Mouse (Mus musculus) neural tube, embryonic 11.5 days (tissue): ENCODE results near the gene Gbx2. TPM values are rescaled to one million over a fixed set of nuclear protein-coding genes. Genes with fewer than 3 reads are reported as not detected.

Experiments
- ATAC-seq: fragments of 200-750 bp; cut with Nextera tagmentation; 2 replicates; pipeline ENCODE4 v1.8.0; 2017; ENCODE audit warnings: moderate number of reproducible peaks, mild to moderate bottlenecking, moderate TSS enrichment, moderate library complexity; ENCODE audit not compliant: insufficient read depth, low FRiP score, low TSS enrichment
- DNase-seq: peaks from one replicate; pipeline ENCODE4 v3.0.0-alpha.2; 2015; ENCODE audit warnings: low spot score
- H3K27ac ChIP-seq: fragments of 300-500 bp; sonication (generic); 2 replicates; pipeline ENCODE4 v1.5.1; 2014; ENCODE audit warnings: low read depth, mild to moderate bottlenecking, low read length
- H3K27me3 ChIP-seq: fragments of 300-500 bp; sonication (generic); 2 replicates; pipeline ENCODE4 v1.6.1; 2014; ENCODE audit warnings: mild to moderate bottlenecking, low read length, mixed read lengths; ENCODE audit not compliant: control insufficient read depth, insufficient read depth
- H3K36me3 ChIP-seq: fragments of 300-500 bp; sonication (generic); 2 replicates; pipeline ENCODE4 v1.6.1; 2014; ENCODE audit warnings: mild to moderate bottlenecking, low read length, moderate library complexity, mixed read lengths; ENCODE audit not compliant: control insufficient read depth, insufficient read depth
- H3K4me1 ChIP-seq: fragments of 300-500 bp; sonication (generic); 2 replicates; pipeline ENCODE4 v1.6.1; 2014; ENCODE audit warnings: low read length, mixed read lengths; ENCODE audit not compliant: control insufficient read depth, insufficient read depth
- H3K4me2 ChIP-seq: fragments of 300-500 bp; sonication (generic); 2 replicates; pipeline ENCODE4 v1.6.1; 2014; ENCODE audit warnings: low read depth, mild to moderate bottlenecking, moderate library complexity
- H3K4me3 ChIP-seq: fragments of 300-500 bp; sonication (generic); 2 replicates; pipeline ENCODE4 v1.5.1; 2014; ENCODE audit warnings: low read depth, low read length
- H3K9ac ChIP-seq: fragments of 300-500 bp; sonication (generic); 2 replicates; pipeline ENCODE4 v1.6.1; 2014; ENCODE audit warnings: mild to moderate bottlenecking, low read length
- H3K9me3 ChIP-seq: fragments of 300-500 bp; sonication (generic); 2 replicates; pipeline ENCODE4 v1.6.1; 2016; ENCODE audit warnings: low read length; ENCODE audit not compliant: control insufficient read depth
- WGBS: fragments of 180-500 bp; shearing (Covaris S2); extraction: QIAGEN DNeasy Blood & Tissue Kit; methylation state at CpG from one replicate; pipeline ENCODE4 v1.1.7; 2014; 5-methylcytosine and 5-hydroxymethylcytosine counted together
- polyA plus RNA-seq: library from polyadenylated mRNA; unstranded; fragments of >200 nt; fragmentation: Nextera tagmentation; extraction: Ambion mirVana; gene quantifications from 2 replicates; pipeline ENCODE4 v1.2.1, GENCODE M21; 2014

The Gbx2 gene
- polyA plus RNA-seq, 1 experiment from 2014 or later = 45.8 TPM

GRCm38 (mm10) chr1:89932616-89933015, 1.6 kb upstream of the Gbx2 start:
- peak overlapping the region; percentile 69; the same call in 1 of the 2 replicates for H3K4me3 ChIP-seq
- H3K9ac ChIP-seq = peak overlapping the region; percentile 31; the same call in 1 of the 2 replicates
- peak overlapping the region; percentile 83 for H3K4me2 ChIP-seq
- peaks cover 35% of the 10 kb centered on the region for H3K4me1 ChIP-seq
- H3K27me3 ChIP-seq = peaks cover 63% of the 10 kb centered on the region
- 1% methylated on average over 16 of the region's 16 CpGs for WGBS
- DNase-seq (peak; percentile 80), ATAC-seq (peak; percentile 18; the same call in 1 of the 2 replicates)
- no peaks in the 10 kb centered on the region for H3K9me3 ChIP-seq
- peaks cover 2% of the 10 kb centered on the region; the same call in 1 of the 2 replicates for H3K36me3 ChIP-seq
- H3K27ac ChIP-seq = peak overlapping the region; percentile 21; the same call in 1 of the 2 replicates

GRCm38 (mm10) chr1:89932021-89932423, 1.0 kb upstream of the Gbx2 start:
- Histone ChIP-seq H3K27ac (peak overlapping the region; percentile 21; the same call in 1 of the 2 replicates), H3K9me3 (no peaks in the 10 kb centered on the region), H3K4me3 (peak overlapping the region; percentile 69), H3K4me2 (peak overlapping the region; percentile 83), H3K36me3 (peaks cover 2% of the 10 kb centered on the region; the same call in 1 of the 2 replicates), H3K4me1 (peaks cover 40% of the 10 kb centered on the region), H3K27me3 (peaks cover 63% of the 10 kb centered on the region), H3K9ac (peak overlapping the region; percentile 56)
- DNase-seq = peak; percentile 50
- WGBS = 1% methylated on average over 19 of the region's 19 CpGs
- no peak for ATAC-seq

- peaks cover 2% of the 10 kb centered on the region; the same call in 1 of the 2 replicates for H3K36me3 ChIP-seq
- peaks cover 54% of the 10 kb centered on the region for H3K27me3 ChIP-seq
- WGBS = 0% methylated on average over 38 of the region's 45 CpGs
- H3K4me2 ChIP-seq = peak overlapping the region; percentile 83
- H3K9ac ChIP-seq = peak overlapping the region; percentile 52
- ATAC-seq (no peak), DNase-seq (no peak)
- H3K4me3 ChIP-seq = peak overlapping the region; percentile 69
- H3K27ac ChIP-seq = peak overlapping the region; percentile 80
- H3K4me1 ChIP-seq = peaks cover 49% of the 10 kb centered on the region
- H3K9me3 ChIP-seq = no peaks in the 10 kb centered on the region
Observed at GRCm38 (mm10) chr1:89930551-89930950, 428 bp downstream of the Gbx2 start.

GRCm38 (mm10) chr1:89929721-89930505, 1.1 kb downstream of the Gbx2 start:
- Histone ChIP-seq H3K9ac (peak overlapping the region; percentile 52), H3K27me3 (peaks cover 49% of the 10 kb centered on the region), H3K9me3 (no peaks in the 10 kb centered on the region), H3K36me3 (peaks cover 2% of the 10 kb centered on the region; the same call in 1 of the 2 replicates), H3K27ac (peak overlapping the region; percentile 80), H3K4me1 (peaks cover 53% of the 10 kb centered on the region), H3K4me2 (peak overlapping the region; percentile 83), H3K4me3 (peak overlapping the region; percentile 69)
- no peak for ATAC-seq
- peak; percentile 66 for DNase-seq
- WGBS = under 1% methylated on average over 54 of the region's 55 CpGs

GRCm38 (mm10) chr1:89929181-89929580, 1.8 kb downstream of the Gbx2 start:
- Histone ChIP-seq H3K4me2 (peak overlapping the region; percentile 83), H3K36me3 (peaks cover 2% of the 10 kb centered on the region; the same call in 1 of the 2 replicates), H3K4me1 (peaks cover 56% of the 10 kb centered on the region), H3K4me3 (peak overlapping the region; percentile 69), H3K27ac (0 out of 2 replicates have a peak overlapping the region, but pooled peaks have one; percentile 80), H3K9me3 (no peaks in the 10 kb centered on the region), H3K9ac (peak overlapping the region; percentile 52), H3K27me3 (peaks cover 51% of the 10 kb centered on the region)
- no peak for ATAC-seq
- peak; percentile 48 for DNase-seq
- 3% methylated on average over 6 of the region's 6 CpGs for WGBS

GRCm38 (mm10) chr1:89928676-89929075, 2.3 kb downstream of the Gbx2 start:
- Histone ChIP-seq H3K36me3 (peaks cover 2% of the 10 kb centered on the region; the same call in 1 of the 2 replicates), H3K9ac (peak overlapping the region; percentile 52), H3K27ac (no peak overlapping the region), H3K4me2 (peak overlapping the region; percentile 83), H3K27me3 (peaks cover 50% of the 10 kb centered on the region), H3K4me1 (peaks cover 60% of the 10 kb centered on the region), H3K9me3 (no peaks in the 10 kb centered on the region), H3K4me3 (peak overlapping the region; percentile 69)
- WGBS = 2% methylated on average over 25 of the region's 25 CpGs
- DNase-seq (peak; percentile 53), ATAC-seq (no peak)

GRCm38 (mm10) chr1:89927061-89927661, 3.8 kb downstream of the Gbx2 start:
- Histone ChIP-seq H3K36me3 (peaks cover 2% of the 10 kb centered on the region; the same call in 1 of the 2 replicates), H3K4me3 (peak overlapping the region; percentile 69), H3K27ac (0 out of 2 replicates have a peak overlapping the region, but pooled peaks have one; percentile 20), H3K4me2 (peak overlapping the region; percentile 83), H3K4me1 (peaks cover 71% of the 10 kb centered on the region), H3K27me3 (peaks cover 48% of the 10 kb centered on the region), H3K9ac (peak overlapping the region; percentile 44), H3K9me3 (no peaks in the 10 kb centered on the region)
- 2% methylated on average over 36 of the region's 36 CpGs for WGBS
- DNase-seq (peak; percentile 59), ATAC-seq (no peak)

GRCm38 (mm10) chr1:89926583-89927060, 4.4 kb downstream of the Gbx2 start:
- H3K36me3 ChIP-seq = peaks cover 2% of the 10 kb centered on the region; the same call in 1 of the 2 replicates
- H3K9ac ChIP-seq = no peak overlapping the region; the same call in 1 of the 2 replicates
- ATAC-seq (no peak), DNase-seq (peak; percentile 20)
- H3K4me1 ChIP-seq = peaks cover 71% of the 10 kb centered on the region
- WGBS = 14% methylated on average over 9 of the region's 9 CpGs
- H3K27ac ChIP-seq = 0 out of 2 replicates have a peak overlapping the region, but pooled peaks have one; percentile 5
- peak overlapping the region; percentile 69 for H3K4me3 ChIP-seq
- peaks cover 53% of the 10 kb centered on the region for H3K27me3 ChIP-seq
- peak overlapping the region; percentile 83 for H3K4me2 ChIP-seq
- H3K9me3 ChIP-seq = no peaks in the 10 kb centered on the region
